Mouse (Mus musculus) right cerebral cortex, adult 2 months (tissue): ENCODE results near the gene Lypd4.
"Not testable (repeated sequence)": the region's sequence is repeated elsewhere in the genome, so short reads cannot be mapped to it uniquely, and the experiment has no call there.

Experiments
- DNase-seq, 2 experiments: peaks; one replicate each; pipeline ENCODE4 v3.0.0; 2021 to 2022; ENCODE audit warnings: low spot score in 2 of 2

Lypd4 gene

GRCm38 (mm10) chr7:24869532-24870165, at the start of gene Lypd4, which contains the start of gene Dmrtc2:
Gene Lypd4, minus strand, starts transcription at chr7:24869941.
Gene Dmrtc2, plus strand, starts transcription at chr7:24870057.
- no peak for DNase-seq

GRCm38 (mm10) chr7:24918763-24919323, 49.1 kb upstream of the Lypd4 start:
- no peak for DNase-seq

DNA sequence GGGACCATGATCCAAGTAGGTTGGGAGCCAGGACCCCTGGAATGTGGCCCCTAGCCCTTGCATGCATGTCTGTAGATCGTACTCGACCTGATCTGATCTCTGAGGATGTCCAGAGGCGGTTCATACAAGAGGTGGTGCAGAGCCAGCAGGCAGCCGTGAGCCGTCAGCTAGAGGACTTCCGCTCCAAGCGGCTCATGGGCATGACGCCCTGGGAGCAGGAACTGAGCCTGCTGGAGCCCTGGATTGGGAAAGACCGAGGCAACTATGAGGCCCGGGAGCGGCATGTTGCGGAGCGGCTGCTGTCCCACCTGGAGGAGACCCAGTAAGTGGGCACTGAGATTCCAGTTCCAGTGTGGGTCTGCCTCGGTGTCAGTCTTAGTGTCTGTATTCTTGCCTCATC, 42.7 kb upstream of the Lypd4 start:
- no peak for DNase-seq

DNA sequence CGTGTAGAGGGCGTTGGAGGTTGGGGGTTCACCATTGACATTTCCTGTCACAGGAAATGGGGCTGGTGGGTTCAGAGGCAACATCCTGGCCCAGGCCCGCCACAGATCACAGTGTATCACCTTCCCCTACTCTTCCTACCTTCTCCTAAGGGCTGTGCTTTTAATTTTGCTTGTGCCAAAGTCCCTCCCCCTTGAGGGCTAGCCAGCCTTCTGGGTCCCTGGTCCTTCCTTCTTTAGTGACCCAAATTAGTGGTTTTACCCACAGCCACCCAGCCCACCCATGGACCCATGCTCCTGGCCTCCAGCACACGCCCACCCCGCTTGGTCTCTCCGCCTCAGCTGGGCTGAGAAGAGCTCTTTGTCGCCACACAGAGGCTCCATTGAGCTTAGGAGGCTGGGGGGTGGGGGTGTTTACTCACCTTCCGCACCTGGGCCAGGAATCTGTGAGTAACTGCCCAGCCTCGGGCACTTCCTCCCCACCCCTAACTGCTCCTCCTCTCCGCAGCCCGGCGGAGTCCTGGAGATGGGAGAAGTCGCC, 37.5 kb upstream of the Lypd4 start:
- DNase-seq: no peak

DNA sequence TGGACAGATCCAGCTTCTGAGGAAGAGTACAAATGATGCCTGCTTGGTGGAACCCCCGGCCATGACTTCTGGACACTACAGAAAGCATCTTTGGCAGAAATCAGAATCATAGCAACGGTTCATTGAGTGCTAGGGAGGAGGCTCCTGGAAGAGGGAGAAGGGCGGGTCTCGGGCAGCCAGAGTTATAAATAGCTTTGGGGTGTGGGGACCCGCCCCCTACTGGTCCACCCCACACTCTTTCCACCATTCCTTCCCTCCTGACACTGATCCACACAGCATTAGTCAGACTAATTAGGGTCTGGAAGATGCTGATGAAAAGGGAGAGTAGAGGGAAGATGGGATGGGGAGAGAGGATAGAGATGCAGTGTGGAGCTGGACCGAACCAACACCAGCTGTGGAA, 36.8 kb upstream of the Lypd4 start:
- no peak for DNase-seq

DNA sequence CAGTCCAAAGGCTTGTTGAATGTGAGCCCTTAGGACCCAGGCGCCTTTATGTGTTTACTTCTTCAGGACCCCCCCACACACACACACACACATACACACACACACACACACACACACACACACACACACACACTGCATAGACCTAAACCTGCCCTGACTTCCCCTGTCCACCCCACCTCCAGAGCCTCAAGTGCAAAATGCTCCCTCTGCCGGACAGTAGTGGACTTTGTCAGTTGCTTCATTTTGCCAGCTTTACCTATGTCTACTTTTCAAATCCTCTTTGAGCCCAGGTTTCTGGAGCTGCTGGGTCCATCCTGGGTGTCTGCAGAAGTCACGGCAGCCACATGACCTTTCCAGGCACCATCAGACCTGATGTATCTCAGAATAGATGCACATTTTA, 35.2 kb upstream of the Lypd4 start:
- DNase-seq: peak; percentile 39 to 69

- peak; percentile 97 for DNase-seq
Observed at GRCm38 (mm10) chr7:24904070-24904483, 34.3 kb upstream of the Lypd4 start.

GRCm38 (mm10) chr7:24903444-24903825, 33.7 kb upstream of the Lypd4 start:
- DNase-seq: no peak

DNA sequence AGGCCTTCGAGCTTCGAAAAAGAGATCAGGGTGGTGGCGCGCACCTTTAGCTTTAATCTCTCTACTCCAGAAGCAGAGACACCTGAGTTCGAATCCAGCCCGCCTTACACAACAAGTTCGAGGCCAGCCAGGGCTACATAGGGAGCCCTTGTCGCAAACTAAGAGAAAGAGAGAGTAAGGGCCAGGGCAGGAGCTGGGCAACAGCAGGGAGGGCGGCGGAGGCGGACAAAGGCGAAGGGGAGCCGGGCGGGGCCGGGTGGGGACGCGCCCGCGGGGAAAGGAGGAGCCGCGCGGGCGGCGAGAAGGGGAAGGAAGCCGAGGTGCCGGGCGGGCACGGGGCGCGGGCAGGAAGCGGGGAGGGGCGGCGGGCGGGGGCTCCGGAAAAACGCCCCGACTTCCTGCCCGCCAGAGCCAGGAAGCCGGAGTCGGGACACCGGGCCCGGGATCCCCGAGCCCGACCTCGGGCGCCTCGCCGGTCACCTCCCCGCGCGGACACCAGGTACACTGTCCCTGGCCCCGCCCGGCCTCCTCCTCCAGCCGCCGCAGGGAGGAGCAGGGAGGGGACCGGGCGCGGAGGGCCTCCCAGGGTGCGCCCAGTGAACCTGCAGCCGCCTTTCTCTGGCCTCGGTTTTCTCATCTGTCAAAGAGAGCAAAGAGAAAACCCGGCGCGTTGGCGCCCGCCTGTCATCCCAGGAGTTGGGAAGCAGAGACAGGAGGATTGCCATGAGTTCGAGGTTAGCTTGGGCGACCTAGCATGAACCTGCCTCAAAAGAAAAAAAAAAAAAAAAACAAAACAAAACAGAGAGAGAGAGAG, 33.1 kb upstream of the Lypd4 start, which contains the start of gene Arhgef1:
Gene Arhgef1, plus strand, starts transcription at position 283 of the 814 bp plus-strand sequence.
- peak in 1 of 2 experiments; percentile 26 for DNase-seq

DNA sequence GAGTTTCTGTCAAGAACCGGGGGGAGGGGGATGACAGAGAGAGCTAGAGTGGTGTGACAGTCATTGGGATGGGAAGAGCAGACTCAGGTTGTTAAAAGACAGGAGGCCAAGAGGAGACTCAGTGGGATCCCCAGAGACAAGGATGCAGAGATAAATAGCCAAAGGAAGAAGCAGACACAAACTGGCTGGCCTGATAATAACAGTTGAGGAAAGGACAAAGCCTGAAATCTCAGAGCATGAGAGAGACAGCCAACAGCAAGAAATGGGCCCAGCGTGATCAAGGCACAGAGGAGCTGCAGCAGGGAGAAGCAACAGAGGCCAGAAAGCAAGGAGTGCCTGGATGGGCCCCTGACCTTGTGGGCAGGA, 32.5 kb upstream of the Lypd4 start:
- no peak for DNase-seq

- DNase-seq: no peak
Observed at GRCm38 (mm10) chr7:24901842-24902241, 32.1 kb upstream of the Lypd4 start.

- DNase-seq: no peak
Observed at GRCm38 (mm10) chr7:24901114-24901513, 31.4 kb upstream of the Lypd4 start.

DNA sequence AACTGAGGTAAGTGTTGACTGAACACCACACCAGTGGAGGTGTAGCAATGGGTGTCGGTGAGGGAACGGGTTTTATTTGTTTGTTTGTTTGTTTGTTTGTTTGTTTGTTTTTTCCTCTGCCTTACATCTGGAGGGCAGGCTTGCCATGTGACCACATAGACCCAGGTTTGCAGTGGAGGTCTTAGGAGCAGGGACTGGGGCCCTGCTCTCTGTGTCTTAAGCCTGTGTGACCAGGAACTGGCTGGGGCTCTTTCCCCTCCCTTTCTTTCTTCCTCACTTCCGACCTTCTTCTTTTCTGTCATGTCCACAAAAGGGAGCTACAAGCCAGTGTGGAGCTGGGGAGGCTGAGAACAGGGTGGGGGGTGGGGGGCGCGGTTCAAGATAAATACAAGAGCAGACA, 28.2 kb upstream of the Lypd4 start:
- no peak for DNase-seq

DNA sequence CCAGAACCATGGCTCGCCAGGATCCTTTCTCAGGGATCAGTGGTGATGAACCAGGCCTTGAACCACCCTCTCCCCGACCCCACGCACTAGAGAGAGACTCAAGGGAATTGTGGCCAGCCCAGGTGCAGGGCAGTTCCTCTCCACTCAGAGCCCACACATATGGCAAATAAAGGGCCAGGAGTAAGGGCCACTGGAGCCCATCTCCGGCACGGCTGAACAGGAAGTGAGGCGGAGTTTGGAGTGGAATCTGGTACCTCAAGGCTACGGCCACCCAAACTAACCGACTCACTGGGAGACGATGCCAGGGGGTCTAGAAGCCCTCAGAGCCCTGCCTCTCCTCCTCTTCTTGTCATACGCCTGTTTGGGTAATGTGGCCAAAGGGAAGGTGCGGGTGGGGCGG, 27.5 kb upstream of the Lypd4 start, which contains the start of gene Cd79a:
Gene Cd79a, plus strand, starts transcription at position 158 of the 400 bp plus-strand sequence.
- no peak for DNase-seq

GRCm38 (mm10) chr7:24896269-24896668, 26.5 kb upstream of the Lypd4 start:
- DNase-seq: no peak

DNA sequence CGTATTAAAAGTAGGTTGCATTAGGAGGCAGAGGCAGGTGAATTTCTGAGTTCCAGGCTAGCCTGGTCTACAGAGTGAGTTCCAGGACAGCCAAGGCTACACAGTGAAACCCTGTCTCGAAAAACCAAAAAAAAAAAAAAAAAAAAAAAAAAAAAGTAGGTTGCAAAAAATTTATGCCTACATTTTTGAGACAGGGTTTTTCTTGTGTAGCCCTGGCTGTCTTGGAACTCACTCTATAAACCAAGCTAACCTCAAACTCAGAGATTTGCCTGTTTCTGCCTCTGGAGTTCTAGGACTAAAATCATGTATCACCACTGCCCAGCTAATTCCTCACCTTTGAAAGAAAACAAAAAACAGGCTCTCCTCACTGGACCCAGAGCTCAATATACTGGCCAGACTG, 26.0 kb upstream of the Lypd4 start:
- not testable (repeated sequence) for DNase-seq

DNA sequence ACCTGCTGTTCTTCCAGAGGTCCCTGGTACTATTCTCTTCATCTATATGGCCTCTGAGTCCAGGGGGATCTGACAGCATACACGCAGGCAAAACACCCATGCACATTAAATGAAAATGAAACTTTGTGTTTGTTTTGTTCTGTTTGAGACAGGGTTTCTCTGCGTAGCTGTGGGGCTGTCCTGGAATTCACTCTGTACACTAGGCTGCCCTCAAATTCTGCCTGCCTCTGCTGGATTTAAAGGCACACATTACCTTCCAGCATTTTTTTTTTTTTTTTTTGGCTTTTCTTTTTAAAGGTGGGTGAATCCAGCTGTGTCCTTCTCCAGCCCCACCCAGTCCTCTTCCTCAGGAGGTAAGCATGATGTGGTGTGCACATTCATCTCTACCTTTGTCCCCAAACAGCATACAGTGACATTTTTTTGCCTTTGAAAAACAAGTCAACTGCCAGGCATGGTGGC, 22.4 kb upstream of the Lypd4 start:
- no peak for DNase-seq

GRCm38 (mm10) chr7:24891241-24892124, 21.7 kb upstream of the Lypd4 start:
- no peak for DNase-seq

- DNase-seq: peak; percentile 71 to 75
Observed at GRCm38 (mm10) chr7:24890281-24891216, 20.8 kb upstream of the Lypd4 start.
